Mouse (Mus musculus): ENCODE data around the gene Gm45062.

Gene Gm45062

DNA sequence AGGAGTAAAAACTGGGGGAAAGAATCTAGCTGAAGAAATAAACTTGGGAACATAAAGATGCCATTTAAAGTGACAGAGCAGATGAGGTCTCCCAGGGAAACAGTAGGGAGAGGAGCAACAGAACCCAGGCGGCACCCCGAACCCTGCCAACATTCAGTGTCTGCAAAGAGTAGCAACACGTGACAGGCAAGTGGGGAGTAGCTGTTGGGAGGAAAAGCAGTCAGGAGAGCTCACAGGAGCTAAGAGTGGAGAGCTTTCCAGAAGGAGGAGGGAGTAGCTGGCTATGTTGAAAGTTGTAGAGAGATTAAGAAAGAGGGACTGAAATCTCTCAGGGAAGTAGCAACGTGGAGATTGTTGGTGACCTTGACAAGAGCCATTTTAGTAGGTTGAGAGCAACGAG, 214.2 kb downstream of the Gm45062 start:
- DNase-seq (ENCODE audit: low read depth, low spot score) = no peak

DNA sequence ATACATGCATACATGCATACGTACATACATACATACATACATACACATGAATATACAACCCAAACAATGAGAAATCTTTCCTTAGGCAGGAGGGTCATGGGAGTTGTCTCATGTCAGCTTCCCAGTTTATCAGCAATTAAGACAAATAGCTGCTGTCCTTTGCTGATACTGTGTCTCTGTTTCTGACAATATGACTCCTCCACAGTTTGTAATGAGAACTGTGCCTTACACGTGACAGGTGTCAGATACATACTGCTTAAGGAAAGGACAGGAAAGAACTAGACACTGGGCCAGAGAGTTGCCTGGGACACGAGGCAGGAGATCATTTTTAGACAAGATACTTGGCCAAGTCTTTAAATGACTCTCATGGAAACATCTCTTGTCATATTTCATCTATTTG, 215.1 kb downstream of the Gm45062 start:
- no peak for DNase-seq (ENCODE audit: low read depth, low spot score)

DNA sequence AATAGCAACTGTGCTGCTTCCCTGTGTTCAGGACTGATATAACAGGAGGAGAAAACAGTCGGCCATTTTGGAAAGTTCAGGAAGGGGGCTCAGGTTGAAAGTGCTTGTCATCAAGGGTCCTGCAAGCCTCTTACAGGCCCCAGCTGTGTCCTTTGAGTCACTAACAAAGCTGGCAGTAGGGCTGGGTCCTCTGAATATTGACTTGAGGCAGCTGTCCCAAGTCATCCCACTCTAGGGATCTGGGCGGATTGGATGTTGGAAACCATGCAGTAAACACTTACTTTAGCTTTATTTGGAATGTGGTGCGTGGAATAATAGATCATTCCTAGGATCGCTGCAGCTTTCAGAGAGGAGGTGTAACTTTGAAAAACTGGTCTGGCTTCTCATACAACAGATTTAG, 215.6 kb downstream of the Gm45062 start:
- DNase-seq (ENCODE audit: low read depth, low spot score) = no peak

DNA sequence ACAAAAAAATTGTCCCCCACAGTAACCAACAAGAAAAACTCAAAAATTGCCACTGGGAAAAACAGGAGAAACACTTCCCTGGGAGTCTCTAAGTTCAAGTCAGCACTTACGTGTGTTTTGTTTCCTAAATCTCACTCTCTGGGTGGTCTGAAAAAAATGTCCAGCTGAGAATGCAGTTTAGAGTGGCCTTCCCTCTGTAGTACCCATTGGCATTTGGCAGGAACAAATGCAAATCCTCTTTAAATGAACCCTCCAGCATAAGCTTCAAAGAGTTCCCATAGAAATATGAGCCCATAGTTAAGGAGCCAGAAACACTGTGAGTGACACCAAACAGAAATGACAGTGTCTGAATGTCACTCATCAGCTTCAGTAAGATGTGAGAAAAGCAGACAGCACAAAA, 219.9 kb downstream of the Gm45062 start:
- DNase-seq (ENCODE audit: low read depth, low spot score) = no peak

DNA sequence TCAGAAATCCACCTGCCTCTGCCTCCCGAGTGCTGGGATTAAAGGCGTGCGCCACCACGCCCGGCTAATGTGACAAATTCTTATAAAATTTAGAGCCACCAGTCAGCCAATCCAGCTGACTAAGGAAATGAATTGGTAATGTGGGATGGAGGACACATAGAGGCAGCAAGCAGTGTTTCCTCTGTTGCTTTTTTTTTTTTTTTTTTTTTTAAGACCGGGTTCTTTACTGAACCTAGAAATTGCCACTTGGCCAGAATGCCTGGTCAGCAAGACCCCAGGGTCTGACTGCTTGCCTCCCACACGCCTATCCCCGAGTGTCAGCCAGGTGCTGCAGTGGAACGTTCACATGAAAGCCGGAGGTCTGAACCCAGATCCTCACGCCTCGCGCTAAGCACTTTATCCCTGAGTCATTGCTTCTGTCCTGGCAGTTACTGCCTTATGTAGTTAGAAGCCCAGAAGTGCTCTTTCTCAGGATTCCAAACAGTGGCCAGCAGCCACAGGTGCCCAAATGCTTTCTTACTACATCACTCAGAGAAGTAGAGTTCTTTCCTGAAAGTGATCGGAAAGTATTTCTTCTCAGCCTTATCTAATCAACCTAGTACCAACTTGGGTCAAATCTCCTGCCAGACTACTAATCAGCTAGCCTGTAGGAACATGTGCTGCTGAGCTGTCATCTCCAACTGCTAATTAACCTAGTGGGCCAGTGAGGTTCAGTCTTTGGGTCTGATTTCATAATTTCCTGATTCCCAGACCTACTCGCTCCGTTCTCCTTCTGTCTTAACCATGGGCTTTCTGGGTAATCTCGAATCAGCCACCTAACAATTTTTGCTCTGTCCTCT, 225.4 kb downstream of the Gm45062 start:
- no peak for DNase-seq (ENCODE audit: low read depth, low spot score)

DNA sequence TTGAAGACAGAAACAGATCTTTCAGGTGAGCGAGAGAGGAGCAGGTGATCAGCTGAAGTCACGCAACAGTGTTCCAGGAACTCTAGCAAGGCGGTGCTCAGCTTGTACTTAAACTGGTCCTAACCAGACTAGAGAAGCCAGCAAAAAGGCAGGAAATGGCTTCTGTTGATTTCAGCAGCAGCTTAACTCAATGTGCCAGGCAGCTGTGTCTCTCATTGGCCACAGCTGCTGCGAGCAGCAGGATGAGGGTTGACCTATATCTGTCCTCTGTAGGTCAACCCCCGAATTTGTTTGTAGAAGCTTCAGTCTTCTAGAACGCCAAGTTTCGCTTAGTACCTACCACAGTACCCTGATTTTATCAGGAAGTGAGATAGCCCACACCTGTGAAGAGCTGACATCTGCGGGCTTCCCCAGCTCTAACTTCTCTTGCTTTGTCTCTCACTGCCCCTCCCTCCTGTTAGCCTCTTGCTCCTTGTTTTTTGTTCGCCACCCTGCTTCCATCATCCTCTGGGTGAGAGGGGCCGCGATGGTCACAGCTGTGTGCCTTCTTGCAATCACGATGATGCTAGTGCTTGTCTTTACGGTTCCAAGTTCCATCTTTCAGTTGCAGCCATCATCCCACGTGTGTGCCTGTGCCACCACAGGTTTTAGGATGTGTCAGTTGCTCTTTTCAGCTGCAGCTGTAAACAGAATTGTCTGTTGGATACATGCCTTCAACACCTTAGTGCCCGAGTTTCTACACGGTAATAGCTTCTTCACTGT, 226.3 kb downstream of the Gm45062 start:
- DNase-seq (ENCODE audit: low read depth, low spot score) = peak; percentile 95

DNA sequence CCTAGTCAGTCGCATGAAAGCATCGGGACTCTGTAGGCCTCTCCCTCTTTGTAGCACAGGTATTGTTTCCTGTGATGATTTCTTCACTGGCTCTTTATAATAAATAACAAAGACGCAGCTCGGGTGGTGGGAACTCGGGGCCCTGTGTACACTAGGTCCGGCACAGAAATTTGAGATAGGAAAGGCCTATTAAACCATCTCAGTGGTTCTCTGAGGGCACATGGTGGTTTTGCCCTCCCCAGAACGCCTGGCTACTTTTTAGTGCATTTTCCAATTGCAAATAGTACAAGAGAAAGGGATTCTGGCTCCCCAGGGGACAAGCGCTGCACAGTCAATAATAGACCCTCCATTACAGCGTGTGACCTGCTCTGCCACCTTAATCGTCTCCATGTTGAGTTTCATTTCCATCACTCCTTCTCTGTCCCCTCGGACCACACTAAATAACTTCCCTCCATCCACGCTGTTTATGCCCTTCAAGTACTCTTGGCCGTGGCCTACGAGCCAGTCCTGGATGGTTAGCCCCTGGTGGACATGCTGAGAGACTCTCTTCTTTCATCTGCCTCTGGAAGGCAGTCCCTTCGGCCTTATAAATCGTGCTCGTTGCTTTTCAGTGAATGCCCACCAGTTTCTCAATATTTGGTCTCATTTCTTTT, 227.3 kb downstream of the Gm45062 start:
- DNase-seq (ENCODE audit: low read depth, low spot score) = peak; percentile 26

DNA sequence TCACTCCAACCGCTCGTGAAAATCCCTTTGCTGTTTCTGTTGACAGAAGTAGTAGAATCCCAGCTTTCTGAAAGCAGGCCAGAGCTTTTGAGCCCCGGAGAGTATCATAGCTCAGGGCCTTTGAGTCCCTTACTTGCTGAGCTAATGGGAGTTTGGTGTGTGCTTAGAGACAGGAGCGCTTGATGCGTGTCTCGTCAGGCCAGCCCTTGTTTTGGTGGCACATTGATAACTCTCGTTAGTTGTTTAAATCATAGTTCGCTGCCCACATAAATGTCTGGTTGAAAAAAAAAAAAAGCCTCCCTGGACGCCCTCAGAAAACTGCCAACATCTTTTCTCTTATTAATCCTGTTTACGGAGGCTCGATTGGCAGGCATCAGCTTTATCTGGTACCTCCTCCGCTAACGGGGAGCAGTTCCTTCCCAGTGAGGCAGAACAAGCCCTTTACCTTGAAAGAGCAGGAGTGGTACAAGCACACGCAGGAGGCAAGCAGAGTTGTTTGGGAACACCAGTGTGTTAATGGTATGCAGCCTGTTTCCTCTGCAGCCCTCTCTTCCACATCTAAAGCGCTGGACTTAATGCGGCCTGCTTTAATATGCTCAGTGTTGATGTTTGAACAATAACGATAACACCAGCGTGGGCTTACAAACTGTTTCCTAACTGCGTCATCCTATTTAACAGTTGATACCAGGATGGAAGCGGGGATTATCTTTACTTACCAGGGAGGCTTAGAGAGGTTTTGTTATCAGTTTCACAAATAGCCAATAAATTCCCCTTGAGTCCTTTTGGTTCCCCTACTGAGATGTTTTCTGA, 228.0 kb downstream of the Gm45062 start:
- peak; percentile 53 for DNase-seq (ENCODE audit: low read depth, low spot score)

DNA sequence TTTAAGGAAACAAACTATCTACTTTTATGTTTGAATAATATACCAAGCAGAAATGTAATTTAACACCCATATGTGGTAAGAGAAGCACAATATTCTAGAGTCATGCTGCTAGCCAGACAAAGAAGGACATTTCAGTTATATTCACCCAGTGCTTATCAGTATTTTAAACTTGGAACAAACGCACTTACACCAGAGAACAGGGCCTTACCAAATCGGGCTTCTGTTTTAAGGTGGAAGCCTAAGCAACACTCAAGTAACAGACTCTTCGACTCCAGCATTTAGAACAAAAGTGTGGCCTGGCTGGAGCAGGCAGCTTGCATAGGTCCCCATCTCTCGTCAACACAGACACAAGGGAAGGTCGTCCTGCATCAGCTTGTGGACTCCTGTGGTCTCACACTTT, 229.0 kb downstream of the Gm45062 start:
- DNase-seq (ENCODE audit: low read depth, low spot score) = no peak

DNA sequence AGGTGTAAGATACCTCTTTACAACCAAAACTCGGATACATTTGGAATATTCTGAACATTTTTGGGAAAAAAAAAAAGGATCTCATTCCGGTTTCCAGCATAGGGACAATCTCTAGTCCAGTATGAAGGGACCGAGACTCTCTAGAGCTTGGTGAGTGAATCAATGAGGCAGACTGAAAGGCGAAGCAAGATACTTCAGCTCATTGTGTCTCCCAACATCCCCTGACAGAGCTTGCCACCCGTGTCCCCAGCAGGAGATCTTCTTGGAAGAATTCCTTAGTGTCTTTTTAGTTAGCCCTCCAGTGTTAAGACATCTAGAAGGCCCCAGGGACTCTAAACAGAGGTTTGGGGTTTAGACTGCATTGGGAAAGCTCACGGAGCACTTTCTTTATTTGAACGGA, 230.0 kb downstream of the Gm45062 start:
- no peak for DNase-seq (ENCODE audit: low read depth, low spot score)

DNA sequence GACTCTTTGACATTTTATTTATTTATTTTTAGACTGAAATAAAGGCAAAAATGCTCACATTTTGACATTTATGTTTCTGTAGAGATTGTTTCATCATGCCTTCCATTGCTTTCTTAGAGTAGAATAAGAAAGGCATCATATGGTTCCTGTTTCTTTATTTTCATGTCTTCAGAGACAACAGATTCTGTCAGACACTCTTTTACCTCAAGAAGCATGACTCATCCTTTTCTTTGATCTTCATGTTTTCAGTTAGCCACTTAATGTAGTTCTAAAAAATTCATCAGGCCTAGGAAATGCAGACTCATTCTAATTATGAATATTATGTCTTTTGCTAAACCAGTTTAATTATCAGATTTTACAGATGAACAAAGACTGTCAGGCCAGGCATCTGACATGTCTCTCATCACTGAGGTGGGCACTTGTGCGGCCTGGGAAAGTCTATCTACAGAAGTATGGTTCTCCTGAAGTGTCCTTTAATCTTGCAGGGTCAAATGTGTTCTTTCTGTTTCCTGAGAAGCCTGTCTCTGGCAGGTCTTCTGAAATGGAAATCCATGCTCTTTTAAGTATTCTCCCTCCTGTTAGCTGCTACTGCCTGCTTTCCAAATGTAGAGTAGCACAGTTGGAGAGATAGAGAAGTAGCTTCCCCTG, 230.8 kb downstream of the Gm45062 start:
- DNase-seq (ENCODE audit: low read depth, low spot score) = no peak

DNA sequence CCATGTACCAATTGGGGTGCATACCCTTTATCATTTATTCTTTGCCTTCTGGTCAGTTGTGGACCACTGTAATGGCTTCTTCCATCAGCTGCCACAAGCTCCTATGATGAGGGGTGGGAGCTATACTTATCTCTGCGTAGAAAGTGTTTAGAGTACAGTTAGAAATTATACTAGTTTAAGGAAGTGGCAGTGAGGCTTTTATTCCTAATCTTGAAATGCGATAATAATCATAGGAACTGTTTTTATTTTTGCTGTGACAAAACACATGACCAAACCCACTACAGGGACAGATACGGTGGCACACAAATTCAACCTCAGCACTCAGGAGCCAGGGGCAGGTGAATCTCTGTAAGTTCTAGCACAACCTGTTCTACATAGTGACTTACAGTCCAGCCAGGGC, 233.0 kb downstream of the Gm45062 start:
- no peak for DNase-seq (ENCODE audit: low read depth, low spot score)

DNA sequence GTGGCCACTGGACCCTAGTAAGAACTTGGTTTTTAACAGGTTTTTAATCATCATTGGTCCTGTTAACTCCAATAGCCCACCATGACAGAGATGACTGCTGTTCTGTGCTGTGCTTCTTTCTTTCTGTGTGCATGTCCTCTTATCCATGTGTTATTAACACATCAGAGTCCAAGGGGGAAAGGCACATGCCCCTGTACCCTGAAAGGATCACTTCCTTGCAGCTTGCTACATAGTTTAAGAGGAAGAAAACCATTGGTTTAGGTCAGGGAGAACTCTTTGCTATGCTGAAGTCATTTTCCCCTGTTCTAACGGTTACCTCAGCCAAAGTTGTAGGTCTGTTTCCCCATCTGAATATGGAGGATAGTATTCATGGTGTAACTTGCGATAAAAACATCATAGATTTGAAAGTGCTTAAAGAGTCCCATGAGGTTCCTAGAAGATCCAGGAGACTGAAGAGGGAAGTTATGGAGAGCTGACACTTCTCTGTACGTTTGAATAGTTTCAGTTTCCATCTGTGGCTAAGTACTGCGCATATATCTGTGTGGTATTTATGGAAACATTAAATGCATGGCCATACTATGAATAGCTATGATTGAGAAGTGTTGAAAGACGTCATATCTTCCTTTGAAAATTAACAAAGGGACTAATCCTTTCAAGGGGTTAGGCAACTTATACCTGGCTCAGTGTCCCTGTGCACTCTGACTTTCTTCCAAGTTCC, 236.0 kb downstream of the Gm45062 start:
- DNase-seq (ENCODE audit: low read depth, low spot score) = peak; percentile 49

DNA sequence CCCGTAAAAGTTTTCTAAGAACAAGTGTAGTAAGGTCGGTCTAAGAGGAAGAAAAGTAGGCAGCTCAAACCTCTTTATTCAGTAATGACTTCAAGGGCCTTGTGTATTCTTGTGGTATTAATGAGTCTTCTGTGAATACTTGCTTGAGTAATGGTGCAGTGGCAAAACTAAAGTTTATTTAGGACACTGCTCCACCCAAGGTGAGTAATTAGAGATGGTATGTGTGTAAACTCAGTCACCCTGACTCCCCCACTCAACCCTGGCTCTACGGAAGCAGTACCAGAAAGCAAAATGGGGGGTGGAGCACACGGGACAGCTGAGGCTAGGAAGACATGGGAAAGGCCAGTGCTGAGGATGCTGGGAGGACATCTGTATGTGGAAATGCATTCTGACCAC, 236.6 kb downstream of the Gm45062 start:
- no peak for DNase-seq (ENCODE audit: low read depth, low spot score)

DNA sequence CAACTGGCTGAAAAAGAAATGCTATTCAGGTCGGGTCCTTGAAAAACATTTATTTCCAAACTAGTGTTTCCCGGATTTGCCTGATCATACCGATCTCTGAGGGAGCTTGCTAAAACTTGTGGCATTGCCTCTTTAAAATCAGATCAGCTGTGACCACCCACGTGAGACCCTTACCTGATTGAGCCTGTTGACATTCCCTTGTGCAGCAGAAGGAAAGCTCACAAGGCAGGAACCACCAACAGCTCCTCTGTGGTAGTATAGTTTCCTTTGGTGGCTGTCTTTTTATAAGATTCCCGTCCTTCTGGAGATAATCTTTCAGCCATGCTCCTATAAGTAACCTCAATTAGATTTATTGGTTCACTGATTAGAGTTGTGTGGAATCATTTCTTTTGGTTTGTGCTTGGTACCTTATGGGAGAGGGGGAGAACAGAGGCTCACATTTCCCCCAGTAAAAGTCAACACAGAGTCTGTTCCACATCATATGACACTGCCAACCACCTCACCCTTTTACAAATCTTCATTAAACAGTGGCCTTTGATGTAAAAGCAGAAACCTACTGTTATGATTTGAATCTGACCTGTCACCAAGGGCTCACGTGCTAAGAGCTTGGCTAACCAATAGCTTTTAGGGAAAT, 238.1 kb downstream of the Gm45062 start:
- DNase-seq (ENCODE audit: low read depth, low spot score) = no peak

DNA sequence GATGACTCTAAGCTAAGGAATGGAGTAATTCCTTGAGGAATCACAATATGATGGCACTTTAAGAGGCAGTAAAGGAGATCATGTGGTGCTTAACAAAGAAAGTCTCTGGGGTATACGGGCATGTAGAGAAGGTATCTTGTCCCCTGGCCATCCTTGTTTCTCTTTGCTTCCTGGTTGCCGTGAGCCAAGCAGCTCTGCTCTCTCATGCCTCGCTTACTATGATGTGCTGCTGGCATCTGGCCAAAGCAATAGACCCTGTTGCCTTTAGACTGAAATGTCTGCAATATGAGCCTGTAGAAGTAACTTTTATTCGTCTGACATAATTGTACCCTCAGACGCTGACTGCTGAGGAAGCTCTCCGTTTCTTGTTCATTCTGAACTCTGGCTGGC, 238.6 kb downstream of the Gm45062 start:
- peak; percentile 37 for DNase-seq (ENCODE audit: low read depth, low spot score)

DNA sequence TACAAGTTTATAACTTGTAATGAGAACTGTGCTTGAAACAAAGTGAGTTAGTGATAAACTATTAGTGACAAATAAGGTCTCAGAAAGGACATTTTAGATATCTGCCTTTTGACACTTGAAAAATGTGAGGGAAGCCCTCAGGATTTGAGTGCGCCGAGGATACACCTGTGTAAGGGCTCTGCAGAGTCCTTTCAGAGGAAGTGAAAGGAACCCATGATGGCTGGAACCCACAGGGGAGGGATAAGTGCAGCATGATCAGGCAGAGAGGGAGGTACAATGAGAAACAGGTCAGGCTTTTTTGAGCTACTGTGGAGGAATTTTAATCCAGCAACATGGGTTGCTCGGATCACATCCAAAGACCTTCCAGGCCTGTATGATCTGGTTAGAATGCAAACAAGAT, 239.7 kb downstream of the Gm45062 start:
- peak; percentile 86 for DNase-seq (ENCODE audit: low read depth, low spot score)

DNA sequence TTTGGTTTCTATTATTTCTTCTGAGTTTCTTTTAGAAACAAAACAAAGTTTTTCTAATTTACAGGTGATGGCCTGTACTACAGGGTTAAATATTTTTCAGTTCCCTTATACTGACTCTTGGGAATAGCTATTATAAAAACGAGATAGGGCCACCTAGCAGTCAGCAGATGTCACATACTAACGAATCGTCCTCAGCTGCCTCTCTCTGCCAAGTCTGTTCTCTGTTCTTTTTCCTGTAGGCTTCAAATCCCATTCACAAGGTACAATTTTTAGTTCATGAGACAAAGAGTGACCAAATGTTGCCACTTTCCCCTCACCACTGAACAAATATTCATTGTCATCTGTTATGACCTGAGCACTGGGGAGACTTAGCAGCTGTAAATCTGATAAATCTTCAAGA, 244.7 kb downstream of the Gm45062 start:
- peak; percentile 73 for DNase-seq (ENCODE audit: low read depth, low spot score)

DNA sequence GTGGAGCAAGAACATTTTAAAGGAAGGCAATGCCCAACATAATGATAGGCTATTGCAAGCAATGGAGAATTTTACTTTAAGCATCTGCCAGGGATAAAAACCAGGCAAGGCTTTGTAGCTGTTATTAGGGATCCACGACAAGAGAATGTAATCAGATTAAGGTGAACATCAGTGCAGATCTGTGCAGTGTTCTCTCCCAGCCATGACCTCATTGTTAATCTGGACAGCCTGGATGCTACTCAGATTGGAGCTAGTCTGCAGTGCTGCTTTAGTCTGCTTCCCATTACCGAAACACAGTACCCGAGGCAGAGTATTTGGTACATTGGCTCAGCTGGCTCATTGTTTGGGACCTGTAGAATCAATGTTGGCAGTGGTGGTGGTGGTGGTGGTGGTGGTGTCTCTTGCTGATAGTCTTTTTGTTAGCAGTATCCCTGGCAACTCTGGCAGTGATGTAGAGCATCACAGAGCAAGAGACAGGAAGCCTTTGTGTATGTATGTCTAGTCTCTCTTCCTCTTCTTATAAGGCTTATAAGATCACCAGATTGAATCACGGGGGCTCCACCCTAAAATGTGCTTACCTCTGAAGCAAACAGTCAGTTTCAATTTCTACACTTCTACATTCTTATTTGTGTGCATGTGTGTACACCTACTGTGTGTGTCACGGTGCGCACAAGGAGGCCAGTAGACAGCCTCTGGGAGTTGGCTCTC, 245.4 kb downstream of the Gm45062 start:
- peak; percentile 87 for DNase-seq (ENCODE audit: low read depth, low spot score)
